Mouse (Mus musculus): Measurements from ENCODE around the gene Tmem262. TPM values are rescaled to one million over a fixed set of nuclear protein-coding genes. Genes with fewer than 3 reads are reported as not detected.

The Tmem262 gene
- polyA plus RNA-seq, 2 experiments = 0.20 TPM; not detected in 1

GRCm38 (mm10) chr19:6126289-6126688 lies 46.5 kb downstream of the Tmem262 start:
- WGBS = 22% methylated on average over 4 of the region's 4 CpGs
- no peak overlapping the region for H3K4me2 ChIP-seq (replicated peaks; ENCODE audit: low read depth, low read length, severe bottlenecking)
- no peak for TF ChIP-seq POLR2A (IDR thresholded peaks at IDR 0.05; ENCODE audit: borderline replicate concordance, extremely low read depth, insufficient read depth, insufficient read length)
- no peak overlapping the region for H3K9ac ChIP-seq (ENCODE audit: low read depth, low read length, severe bottlenecking)
- peaks cover 6% of the 10 kb centered on the region; the same call in 1 of the 2 replicates for H3K36me3 ChIP-seq (ENCODE audit: control insufficient read depth, insufficient read depth, low read length)
- DNase-seq (ENCODE audit: low spot score) (peak; percentile 52), ATAC-seq (ENCODE audit: low FRiP score, low read depth) (no peak)
- no peak overlapping the region for H3K27ac ChIP-seq (replicated peaks; ENCODE audit: low read depth, low read length)
- H3K9me3 ChIP-seq (ENCODE audit: control insufficient read depth, low read length) = no peaks in the 10 kb centered on the region
- H3K4me1 ChIP-seq (ENCODE audit: control insufficient read depth, insufficient read depth, low read length) = peaks cover 3% of the 10 kb centered on the region; the same call in 1 of the 2 replicates
- no peak overlapping the region for H3K4me3 ChIP-seq (replicated peaks; ENCODE audit: low read length)
- H3K27me3 ChIP-seq (ENCODE audit: control insufficient read depth, insufficient read depth, low read length) = no peaks in the 10 kb centered on the region

DNA sequence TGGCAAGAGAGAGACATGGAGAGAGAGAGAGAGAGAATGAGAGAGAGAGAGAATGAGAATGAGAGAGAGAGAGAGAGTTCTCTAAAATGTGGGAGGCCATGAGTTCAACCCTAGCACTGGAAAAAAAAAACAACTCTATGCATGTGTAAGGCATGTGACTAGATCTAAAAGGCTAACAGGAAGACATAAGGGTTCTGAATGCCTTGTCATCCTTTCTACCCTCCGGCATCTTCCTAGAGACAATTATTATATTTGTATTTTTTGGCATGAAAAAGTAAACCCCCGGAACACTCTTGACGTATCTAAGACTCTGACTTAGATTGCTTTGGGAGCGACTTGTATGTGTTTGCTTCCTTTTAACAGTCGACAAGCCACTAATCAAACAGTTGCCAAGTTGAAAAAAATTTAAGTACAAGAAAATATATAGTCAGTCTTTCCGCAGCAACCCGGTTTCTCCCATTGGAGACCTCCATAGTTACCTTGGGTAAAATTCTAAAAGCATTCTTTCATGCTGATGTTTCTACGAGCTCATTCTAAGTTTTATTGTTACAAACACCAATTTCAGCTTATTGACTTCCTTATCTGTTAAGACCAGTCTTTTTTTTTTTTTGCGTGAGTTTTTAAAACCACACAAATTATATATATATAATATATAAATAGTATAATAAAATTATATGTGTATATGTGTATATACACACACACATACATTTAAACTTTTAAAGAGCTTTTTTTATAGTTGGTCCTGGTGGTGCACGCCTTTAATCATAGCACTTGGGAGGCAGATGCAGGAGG lies 47.2 kb downstream of the Tmem262 start:
- peak overlapping the region; percentile 67 for H3K9ac ChIP-seq (ENCODE audit: low read depth, low read length, severe bottlenecking)
- peak overlapping the region; percentile 52 for H3K4me2 ChIP-seq (replicated peaks; ENCODE audit: low read depth, low read length, severe bottlenecking)
- DNase-seq (ENCODE audit: low spot score) (no peak), ATAC-seq (ENCODE audit: low FRiP score, low read depth) (no peak)
- H3K27me3 ChIP-seq (ENCODE audit: control insufficient read depth, insufficient read depth, low read length) = no peaks in the 10 kb centered on the region
- H3K9me3 ChIP-seq (ENCODE audit: control insufficient read depth, low read length) = no peaks in the 10 kb centered on the region
- peak overlapping the region; percentile 55 for H3K4me3 ChIP-seq (replicated peaks; ENCODE audit: low read length)
- TF ChIP-seq POLR2A (IDR thresholded peaks at IDR 0.05; ENCODE audit: borderline replicate concordance, extremely low read depth, insufficient read depth, insufficient read length) = no peak
- peak overlapping the region; percentile 87; the same call in 1 of the 2 replicates for H3K27ac ChIP-seq (replicated peaks; ENCODE audit: low read depth, low read length)
- peaks cover 6% of the 10 kb centered on the region; the same call in 1 of the 2 replicates for H3K36me3 ChIP-seq (ENCODE audit: control insufficient read depth, insufficient read depth, low read length)
- WGBS = 66% methylated on average over 10 of the region's 10 CpGs
- H3K4me1 ChIP-seq (ENCODE audit: control insufficient read depth, insufficient read depth, low read length) = peaks cover 3% of the 10 kb centered on the region; the same call in 1 of the 2 replicates

- H3K27me3 ChIP-seq (ENCODE audit: control insufficient read depth, insufficient read depth, low read length) = no peaks in the 10 kb centered on the region
- H3K4me2 ChIP-seq (replicated peaks; ENCODE audit: low read depth, low read length, severe bottlenecking) = peak within 1 kb of the TSS; percentile 52
- H3K9me3 ChIP-seq (ENCODE audit: control insufficient read depth, low read length) = no peaks in the 10 kb centered on the region
- ATAC-seq (ENCODE audit: low FRiP score, low read depth) = peak; percentile 92
- H3K9ac ChIP-seq (ENCODE audit: low read depth, low read length, severe bottlenecking) = peak within 1 kb of the TSS; percentile 67
- TF ChIP-seq POLR2A (IDR thresholded peaks at IDR 0.05; ENCODE audit: borderline replicate concordance, extremely low read depth, insufficient read depth, insufficient read length) = 0 out of 2 replicates have a peak, but pooled peaks have one; percentile 45
- peaks cover 3% of the 10 kb centered on the region; the same call in 1 of the 2 replicates for H3K4me1 ChIP-seq (ENCODE audit: control insufficient read depth, insufficient read depth, low read length)
- under 1% methylated on average over 32 of the region's 32 CpGs for WGBS
- H3K36me3 ChIP-seq (ENCODE audit: control insufficient read depth, insufficient read depth, low read length) = peaks cover 6% of the 10 kb centered on the region; the same call in 1 of the 2 replicates
- H3K27ac ChIP-seq (replicated peaks; ENCODE audit: low read depth, low read length) = peak within 1 kb of the TSS; percentile 87
- peak; percentile 94 for DNase-seq (ENCODE audit: low spot score)
- peak within 1 kb of the TSS; percentile 55 for H3K4me3 ChIP-seq (replicated peaks; ENCODE audit: low read length)
These were observed 48.0 kb downstream of the Tmem262 start, which contains the start of gene Snx15 for GRCm38 (mm10) chr19:6127760-6128341. Gene Snx15 (minus strand): TSS chr19:6128304.

Small RNA genes lying within 50 kb of the gene (microRNA-seq; reads per million reads assigned to microRNA genes)
- 0.69 reads per million for gene Mir6988

Other genes starting within 250 kb of the Tmem262 start
- 22.7 and 30.1 TPM in 2 replicates for gene Frmd8, start 204.8 kb upstream of the Tmem262 start, polyA plus RNA-seq (2012; rRNA removed)
- 22.6 and 22.7 TPM in 2 replicates for gene Frmd8, start 204.8 kb upstream of the Tmem262 start, polyA plus RNA-seq (2014; fragmentation: Nextera tagmentation; extraction: Ambion mirVana)
- 6.2 and 6.3 TPM in 2 replicates for gene Slc25a45, start 202.2 kb upstream of the Tmem262 start, polyA plus RNA-seq (2012; rRNA removed)
- 2.5 and 3.0 TPM in 2 replicates for gene Slc25a45, start 202.2 kb upstream of the Tmem262 start, polyA plus RNA-seq (2014; fragmentation: Nextera tagmentation; extraction: Ambion mirVana)
- gene Tigd3, start 185.9 kb upstream of the Tmem262 start, polyA plus RNA-seq (2012; rRNA removed) = 4.8 TPM in 2 replicates
- gene Tigd3, start 185.9 kb upstream of the Tmem262 start, polyA plus RNA-seq (2014; fragmentation: Nextera tagmentation; extraction: Ambion mirVana) = 1.7 and 2.0 TPM in 2 replicates
- gene Dpf2, start 167.0 kb upstream of the Tmem262 start, polyA plus RNA-seq (2012; rRNA removed) = 179 and 199 TPM in 2 replicates
- 143 and 147 TPM in 2 replicates for gene Dpf2, start 167.0 kb upstream of the Tmem262 start, polyA plus RNA-seq (2014; fragmentation: Nextera tagmentation; extraction: Ambion mirVana)
- 9.7 and 10.0 TPM in 2 replicates for gene Cdc42ep2, start 155.2 kb upstream of the Tmem262 start, polyA plus RNA-seq (2012; rRNA removed)
- gene Cdc42ep2, start 155.2 kb upstream of the Tmem262 start, polyA plus RNA-seq (2014; fragmentation: Nextera tagmentation; extraction: Ambion mirVana) = 6.5 and 8.0 TPM in 2 replicates
- gene Pola2, start 115.8 kb upstream of the Tmem262 start, polyA plus RNA-seq (2012; rRNA removed) = 87.9 and 109 TPM in 2 replicates
- 65.8 and 66.3 TPM in 2 replicates for gene Pola2, start 115.8 kb upstream of the Tmem262 start, polyA plus RNA-seq (2014; fragmentation: Nextera tagmentation; extraction: Ambion mirVana)
- not detected in 2 replicates for gene Slc22a20, start 93.9 kb upstream of the Tmem262 start, polyA plus RNA-seq (2012; rRNA removed)
- not detected in 2 replicates for gene Slc22a20, start 93.9 kb upstream of the Tmem262 start, polyA plus RNA-seq (2014; fragmentation: Nextera tagmentation; extraction: Ambion mirVana)
- 29.0 and 33.4 TPM in 2 replicates for gene Capn1, start 64.1 kb upstream of the Tmem262 start, polyA plus RNA-seq (2012; rRNA removed)
- gene Capn1, start 64.1 kb upstream of the Tmem262 start, polyA plus RNA-seq (2014; fragmentation: Nextera tagmentation; extraction: Ambion mirVana) = 18.0 and 19.7 TPM in 2 replicates
- gene Syvn1, start 33.5 kb upstream of the Tmem262 start, polyA plus RNA-seq (2012; rRNA removed) = 49.2 and 63.9 TPM in 2 replicates
- 31.5 and 34.6 TPM in 2 replicates for gene Syvn1, start 33.5 kb upstream of the Tmem262 start, polyA plus RNA-seq (2014; fragmentation: Nextera tagmentation; extraction: Ambion mirVana)
- 47.0 and 54.8 TPM in 2 replicates for gene Mrpl49, start 22.2 kb upstream of the Tmem262 start, polyA plus RNA-seq (2012; rRNA removed)
- 75.3 and 75.5 TPM in 2 replicates for gene Mrpl49, start 22.2 kb upstream of the Tmem262 start, polyA plus RNA-seq (2014; fragmentation: Nextera tagmentation; extraction: Ambion mirVana)
- 1,573 and 1,838 TPM in 2 replicates for gene Fau, start 22.2 kb upstream of the Tmem262 start, polyA plus RNA-seq (2012; rRNA removed)
- gene Fau, start 22.2 kb upstream of the Tmem262 start, polyA plus RNA-seq (2014; fragmentation: Nextera tagmentation; extraction: Ambion mirVana) = 948 and 968 TPM in 2 replicates
- gene Znhit2, start 18.8 kb upstream of the Tmem262 start, polyA plus RNA-seq (2012; rRNA removed) = 32.0 and 41.5 TPM in 2 replicates
- 36.5 and 37.0 TPM in 2 replicates for gene Znhit2, start 18.8 kb upstream of the Tmem262 start, polyA plus RNA-seq (2014; fragmentation: Nextera tagmentation; extraction: Ambion mirVana)
- gene Tm7sf2, start 11.7 kb upstream of the Tmem262 start, polyA plus RNA-seq (2012; rRNA removed) = 43.8 and 59.6 TPM in 2 replicates
- gene Tm7sf2, start 11.7 kb upstream of the Tmem262 start, polyA plus RNA-seq (2014; fragmentation: Nextera tagmentation; extraction: Ambion mirVana) = 15.5 and 18.8 TPM in 2 replicates
- 81.6 and 95.9 TPM in 2 replicates for gene Vps51, start 2.8 kb upstream of the Tmem262 start, polyA plus RNA-seq (2012; rRNA removed)
- gene Vps51, start 2.8 kb upstream of the Tmem262 start, polyA plus RNA-seq (2014; fragmentation: Nextera tagmentation; extraction: Ambion mirVana) = 51.9 and 60.5 TPM in 2 replicates
- 1.1 and 1.3 TPM in 2 replicates for gene Gm28374, start 2.2 kb downstream of the Tmem262 start, polyA plus RNA-seq (2012; rRNA removed)
- 1.1 and 1.3 TPM in 2 replicates for gene Gm28374, start 2.2 kb downstream of the Tmem262 start, polyA plus RNA-seq (2014; fragmentation: Nextera tagmentation; extraction: Ambion mirVana)
- gene Zfpl1, start 4.9 kb downstream of the Tmem262 start, polyA plus RNA-seq (2012; rRNA removed) = 134 and 177 TPM in 2 replicates
- 85.4 and 91.0 TPM in 2 replicates for gene Zfpl1, start 4.9 kb downstream of the Tmem262 start, polyA plus RNA-seq (2014; fragmentation: Nextera tagmentation; extraction: Ambion mirVana)
- 22.0 and 23.3 TPM in 2 replicates for gene Cdca5, start 5.0 kb downstream of the Tmem262 start, polyA plus RNA-seq (2012; rRNA removed)
- gene Cdca5, start 5.0 kb downstream of the Tmem262 start, polyA plus RNA-seq (2014; fragmentation: Nextera tagmentation; extraction: Ambion mirVana) = 27.9 and 31.5 TPM in 2 replicates
- 0.14 and 0.75 TPM in 2 replicates for gene AC131692.1, start 14.4 kb downstream of the Tmem262 start, polyA plus RNA-seq (2012; rRNA removed)
- not detected in 2 replicates for gene AC131692.1, start 14.4 kb downstream of the Tmem262 start, polyA plus RNA-seq (2014; fragmentation: Nextera tagmentation; extraction: Ambion mirVana)
- gene Naaladl1, start 25.7 kb downstream of the Tmem262 start, polyA plus RNA-seq (2012; rRNA removed) = 2.5 and 3.0 TPM in 2 replicates
- gene Naaladl1, start 25.7 kb downstream of the Tmem262 start, polyA plus RNA-seq (2014; fragmentation: Nextera tagmentation; extraction: Ambion mirVana) = 0.21 and 0.48 TPM in 2 replicates
- gene Sac3d1, start 38.6 kb downstream of the Tmem262 start, polyA plus RNA-seq (2012; rRNA removed) = 45.6 and 57.9 TPM in 2 replicates
- 53.8 and 55.9 TPM in 2 replicates for gene Sac3d1, start 38.6 kb downstream of the Tmem262 start, polyA plus RNA-seq (2014; fragmentation: Nextera tagmentation; extraction: Ambion mirVana)
- 36.4 and 48.9 TPM in 2 replicates for gene Snx15, start 48.3 kb downstream of the Tmem262 start, polyA plus RNA-seq (2012; rRNA removed)
- gene Snx15, start 48.3 kb downstream of the Tmem262 start, polyA plus RNA-seq (2014; fragmentation: Nextera tagmentation; extraction: Ambion mirVana) = 30.2 and 33.9 TPM in 2 replicates
- gene Batf2, start 61.0 kb downstream of the Tmem262 start, polyA plus RNA-seq (2012; rRNA removed) = 0.10 and 0.22 TPM in 2 replicates
- gene Batf2, start 61.0 kb downstream of the Tmem262 start, polyA plus RNA-seq (2014; fragmentation: Nextera tagmentation; extraction: Ambion mirVana) = 0.15 TPM in 1 of 2 replicates, not detected in the other
- gene Arl2, start 61.5 kb downstream of the Tmem262 start, polyA plus RNA-seq (2012; rRNA removed) = 91.9 and 127 TPM in 2 replicates
- 76.0 and 77.5 TPM in 2 replicates for gene Arl2, start 61.5 kb downstream of the Tmem262 start, polyA plus RNA-seq (2014; fragmentation: Nextera tagmentation; extraction: Ambion mirVana)
- gene Majin, start 104.4 kb downstream of the Tmem262 start, polyA plus RNA-seq (2012; rRNA removed) = 0.05 and 0.09 TPM in 2 replicates
- gene Majin, start 104.4 kb downstream of the Tmem262 start, polyA plus RNA-seq (2014; fragmentation: Nextera tagmentation; extraction: Ambion mirVana) = not detected in 2 replicates
- 1.5 and 2.7 TPM in 2 replicates for gene Gpha2, start 146.3 kb downstream of the Tmem262 start, polyA plus RNA-seq (2012; rRNA removed)
- 1.2 and 2.3 TPM in 2 replicates for gene Gpha2, start 146.3 kb downstream of the Tmem262 start, polyA plus RNA-seq (2014; fragmentation: Nextera tagmentation; extraction: Ambion mirVana)
- 45.0 and 48.1 TPM in 2 replicates for gene Ppp2r5b, start 155.8 kb downstream of the Tmem262 start, polyA plus RNA-seq (2012; rRNA removed)
- 27.5 and 27.8 TPM in 2 replicates for gene Ppp2r5b, start 155.8 kb downstream of the Tmem262 start, polyA plus RNA-seq (2014; fragmentation: Nextera tagmentation; extraction: Ambion mirVana)
- 18.3 and 25.7 TPM in 2 replicates for gene Atg2a, start 161.6 kb downstream of the Tmem262 start, polyA plus RNA-seq (2012; rRNA removed)
- gene Atg2a, start 161.6 kb downstream of the Tmem262 start, polyA plus RNA-seq (2014; fragmentation: Nextera tagmentation; extraction: Ambion mirVana) = 10.6 and 14.6 TPM in 2 replicates
- 160 and 232 TPM in 2 replicates for gene Ehd1, start 196.7 kb downstream of the Tmem262 start, polyA plus RNA-seq (2012; rRNA removed)
- 68.7 and 81.8 TPM in 2 replicates for gene Ehd1, start 196.7 kb downstream of the Tmem262 start, polyA plus RNA-seq (2014; fragmentation: Nextera tagmentation; extraction: Ambion mirVana)
- 15.2 and 17.0 TPM in 2 replicates for gene Cdc42bpg, start 226.4 kb downstream of the Tmem262 start, polyA plus RNA-seq (2012; rRNA removed)
- 1.4 and 2.0 TPM in 2 replicates for gene Cdc42bpg, start 226.4 kb downstream of the Tmem262 start, polyA plus RNA-seq (2014; fragmentation: Nextera tagmentation; extraction: Ambion mirVana)

All from limb, embryonic 14.5 days (tissue).